Mouse (Mus musculus) ES-E14 (cell line): Measurements from ENCODE around the gene Actn1. TPM values are rescaled to one million over a fixed set of nuclear protein-coding genes. Genes with fewer than 3 reads are reported as not detected.

ENCODE experiments used
- DNase-seq: peaks from one replicate; pipeline ENCODE4 v3.0.0-alpha.2; 2013; ENCODE audit warnings: low read depth, low spot score
- H3K27ac ChIP-seq: 2 replicates; pipeline ENCODE4 v1.5.1; 2012; ENCODE audit warnings: low read depth, mild to moderate bottlenecking, low read length, moderate library complexity, mixed read lengths; ENCODE audit not compliant: poor library complexity, insufficient read depth, severe bottlenecking
- H3K36me3 ChIP-seq: 2 replicates; pipeline ENCODE4 v1.6.1; 2012; ENCODE audit warnings: mild to moderate bottlenecking, low read length, moderate library complexity, mixed read lengths; ENCODE audit not compliant: control insufficient read depth, poor library complexity, insufficient read depth, severe bottlenecking
- H3K4me1 ChIP-seq, 2 experiments: fragments of 150-350 bp in 1 of 2; sonication (generic) in 1 of 2; 2 replicates each; pipeline ENCODE4 v1.6.1; 2012; ENCODE audit warnings: low read length in 2 of 2, mild to moderate bottlenecking in 1 of 2, mixed read lengths in 1 of 2; ENCODE audit not compliant: control insufficient read depth in 2 of 2, insufficient read depth in 2 of 2, poor library complexity in 1 of 2
- H3K4me3 ChIP-seq, 2 experiments: fragments of 150-350 bp in 1 of 2; sonication (generic) in 1 of 2; 2 replicates each; pipeline ENCODE4 v1.5.1; 2012; ENCODE audit warnings: low read length in 2 of 2, low read depth in 1 of 2, mild to moderate bottlenecking in 1 of 2, mixed read lengths in 1 of 2; ENCODE audit not compliant: insufficient read depth in 1 of 2, poor library complexity in 1 of 2, severe bottlenecking in 1 of 2
- H3K9ac ChIP-seq: 2 replicates; pipeline ENCODE4 v1.6.1; 2012; ENCODE audit warnings: low read depth, mild to moderate bottlenecking, low read length, mixed read lengths; ENCODE audit not compliant: poor library complexity, insufficient read depth, severe bottlenecking
- H3K9me3 ChIP-seq: fragments of 150-350 bp; sonication (generic); 2 replicates; pipeline ENCODE4 v1.6.1; 2012; ENCODE audit warnings: low read depth, mild to moderate bottlenecking, low read length; ENCODE audit not compliant: control insufficient read depth, insufficient read depth
- CHD2 ChIP-seq: IDR thresholded peaks from 2 replicates; pipeline ENCODE4 v1.6.1; 2014; ENCODE audit warnings: mild to moderate bottlenecking, low read depth, low read length, inconsistent platforms
- HCFC1 ChIP-seq: IDR thresholded peaks from 2 replicates; pipeline ENCODE4 v1.6.1; 2012; ENCODE audit warnings: low read length, inconsistent platforms, borderline replicate concordance; ENCODE audit not compliant: insufficient read depth
- MAFK ChIP-seq: IDR thresholded peaks from 2 replicates; pipeline ENCODE4 v1.6.1; 2014; ENCODE audit warnings: mild to moderate bottlenecking, low read depth, low read length, inconsistent platforms; ENCODE audit not compliant: insufficient read depth
- ZC3H11A ChIP-seq: IDR thresholded peaks from 2 replicates; pipeline ENCODE4 v1.6.1; 2012; ENCODE audit warnings: low read depth, mild to moderate bottlenecking, inconsistent platforms, low read length, borderline replicate concordance
- ZNF384 ChIP-seq: IDR thresholded peaks from 2 replicates; pipeline ENCODE4 v1.6.1; 2012; ENCODE audit warnings: low read depth, low read length, inconsistent platforms
- in situ Hi-C, 2 experiments: fragments of 600-800 bp; cut with MboI; formaldehyde crosslinking; loops; one replicate each; pipeline ENCODE4 v1.15.1; 2025; ENCODE audit warnings: low sequenced_read_pairs in 2 of 2, inconsistent platforms in 1 of 2; ENCODE audit not compliant: unreplicated experiment in 2 of 2
- total RNA-seq: library from RNA; depleted of rRNA; stranded (reverse); fragments of 300-350 nt; gene quantifications from 2 replicates; pipeline ENCODE4 v1.2.3, GENCODE M21; 2012

Actn1 gene
- total RNA-seq, 1 experiment = 255 TPM

DNA sequence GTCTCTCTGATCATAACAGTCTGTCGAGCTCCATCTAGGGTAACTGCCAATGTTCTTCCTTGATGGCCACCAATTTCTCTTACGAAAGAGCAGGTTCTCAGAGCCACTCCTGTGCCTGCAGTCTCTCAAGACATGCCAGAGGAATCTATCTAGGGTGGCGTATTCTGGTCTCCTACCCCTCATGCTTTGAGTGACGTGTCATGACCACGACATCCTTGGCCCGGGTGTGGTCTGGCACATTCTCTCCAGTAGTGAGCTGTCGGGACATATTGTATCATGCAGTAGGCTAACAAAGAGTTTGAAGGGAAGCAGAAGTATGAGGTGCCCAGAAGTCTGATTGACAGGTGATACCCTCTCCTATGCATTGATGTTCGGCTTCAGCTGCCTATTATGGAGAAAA, 119.2 kb downstream of the Actn1 start:
- H3K27ac ChIP-seq = no peak overlapping the region
- no peak overlapping the region for H3K9ac ChIP-seq
- no peaks in the 10 kb centered on the region for H3K9me3 ChIP-seq
- in situ Hi-C loops = loop anchor here (5.0 to 25.0 kb wide), 3 partner anchors 529 to 784 kb away; no protein-coding TSS in a partner anchor
- H3K36me3 ChIP-seq = no peaks in the 10 kb centered on the region
- peaks cover 0 to 4% of the 10 kb centered on the region in 2 experiments; a peak in 1 of 4 replicates for H3K4me1 ChIP-seq
- no peak for DNase-seq
- no peak overlapping the region for H3K4me3 ChIP-seq
- TF ChIP-seq ZC3H11A (no peak), HCFC1 (no peak), MAFK (no peak), CHD2 (no peak), ZNF384 (no peak)

DNA sequence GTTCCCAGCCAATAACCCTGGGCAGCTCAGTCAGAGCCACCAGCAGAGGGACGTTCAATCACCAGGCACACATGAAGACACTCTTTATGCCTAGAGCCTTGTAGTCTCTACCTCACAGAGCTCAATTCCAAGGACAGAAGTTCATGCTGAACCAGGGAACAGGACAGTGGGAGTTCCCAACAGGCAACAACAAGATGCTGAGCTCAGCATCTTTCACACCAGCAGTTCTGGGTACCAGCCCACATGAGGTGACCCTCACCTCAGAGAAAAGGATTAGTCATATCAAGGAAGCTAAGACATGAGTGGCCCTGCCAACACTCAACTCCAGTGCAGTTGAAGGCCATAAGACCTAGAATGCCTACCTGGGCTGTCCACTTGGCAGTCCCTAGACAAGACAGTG, 122.4 kb downstream of the Actn1 start:
- H3K36me3 ChIP-seq = no peaks in the 10 kb centered on the region
- H3K4me3 ChIP-seq = no peak overlapping the region
- H3K9me3 ChIP-seq = no peaks in the 10 kb centered on the region
- DNase-seq = no peak
- in situ Hi-C loops = loop anchor here (10.0 to 25.0 kb wide), 3 partner anchors 525 to 775 kb away; no protein-coding TSS in a partner anchor
- TF ChIP-seq HCFC1 (no peak), ZNF384 (no peak), MAFK (peak; percentile 64), ZC3H11A (no peak)
- no peak overlapping the region for H3K9ac ChIP-seq
- H3K4me1 ChIP-seq = peaks cover 0 to 2% of the 10 kb centered on the region in 2 experiments; a peak in 1 of 4 replicates
- H3K27ac ChIP-seq = no peak overlapping the region

DNA sequence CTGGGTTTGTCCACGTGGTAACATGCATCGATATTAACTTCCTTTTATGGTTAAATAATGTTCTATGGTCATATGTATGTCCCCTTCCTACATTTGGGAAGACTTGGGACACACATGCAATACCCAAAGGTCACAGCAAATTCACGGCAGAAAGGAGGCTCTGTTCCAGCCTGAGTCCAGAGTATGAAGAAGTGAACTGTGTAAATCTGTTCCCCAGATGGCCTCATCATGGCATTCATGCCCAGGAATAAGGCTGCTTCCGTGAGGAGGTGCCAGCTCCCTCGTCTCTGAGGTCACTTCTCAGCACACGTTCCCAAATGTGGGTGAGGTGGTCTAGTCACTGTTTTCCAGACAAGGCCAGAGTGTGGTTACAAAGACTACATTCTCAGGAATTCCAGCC, 122.9 kb downstream of the Actn1 start:
- no peak for TF ChIP-seq CHD2
- TF ChIP-seq MAFK = no peak
- no peak for TF ChIP-seq ZNF384
- TF ChIP-seq ZC3H11A = no peak
- no peak for TF ChIP-seq HCFC1
- Histone ChIP-seq H3K27ac (no peak overlapping the region), H3K36me3 (no peaks in the 10 kb centered on the region), H3K4me1 (peaks cover 0 to 2% of the 10 kb centered on the region in 2 experiments; a peak in 1 of 4 replicates), H3K9me3 (no peaks in the 10 kb centered on the region), H3K9ac (no peak overlapping the region), H3K4me3 (no peak overlapping the region)
- in situ Hi-C loops = loop anchor here (10.0 to 25.0 kb wide), 3 partner anchors 525 to 775 kb away; no protein-coding TSS in a partner anchor
- DNase-seq = no peak

DNA sequence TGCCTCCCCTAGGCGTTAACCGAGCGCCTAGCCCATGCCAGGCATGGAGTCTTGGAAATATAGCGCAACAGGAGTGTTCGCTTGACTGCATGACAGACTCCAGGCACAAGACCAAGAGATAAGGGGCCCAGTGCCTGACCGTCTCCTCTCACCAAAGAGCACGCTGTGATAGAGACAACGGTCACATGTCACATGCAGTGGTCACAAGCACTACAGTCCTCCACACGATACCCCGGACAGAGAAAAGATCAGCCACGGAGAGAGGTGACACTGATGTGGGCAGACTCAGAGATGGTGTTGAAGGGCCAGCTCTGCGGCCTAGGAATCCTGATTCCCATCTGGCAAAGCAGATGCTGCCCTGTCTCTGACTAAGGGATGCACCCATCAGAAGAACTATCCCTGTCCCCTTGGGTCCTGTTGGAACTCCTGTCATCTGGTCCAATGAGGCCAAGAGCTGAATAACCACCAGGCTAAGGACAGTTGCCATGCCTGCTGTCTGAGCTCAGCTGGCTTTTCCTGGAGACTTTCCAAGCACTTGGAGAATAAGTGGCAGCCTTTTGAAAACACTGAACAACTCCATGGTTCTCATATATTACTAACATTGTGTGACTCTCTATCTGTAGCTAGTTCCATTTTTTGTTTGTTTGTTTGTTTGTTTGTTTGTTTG, 123.8 kb downstream of the Actn1 start:
- H3K9me3 ChIP-seq = no peaks in the 10 kb centered on the region
- H3K36me3 ChIP-seq = no peaks in the 10 kb centered on the region
- H3K9ac ChIP-seq = no peak overlapping the region
- TF ChIP-seq ZNF384 = no peak
- TF ChIP-seq HCFC1 = no peak
- no peak for TF ChIP-seq MAFK
- no peak for TF ChIP-seq ZC3H11A
- TF ChIP-seq CHD2 = no peak
- H3K4me1 ChIP-seq = peaks cover 0 to 8% of the 10 kb centered on the region in 2 experiments; a peak in 1 of 4 replicates
- no peak overlapping the region for H3K4me3 ChIP-seq
- no peak overlapping the region for H3K27ac ChIP-seq
- in situ Hi-C loops = loop anchor here (10.0 to 25.0 kb wide), 3 partner anchors 524 to 774 kb away; no protein-coding TSS in a partner anchor
- DNase-seq = no peak

DNA sequence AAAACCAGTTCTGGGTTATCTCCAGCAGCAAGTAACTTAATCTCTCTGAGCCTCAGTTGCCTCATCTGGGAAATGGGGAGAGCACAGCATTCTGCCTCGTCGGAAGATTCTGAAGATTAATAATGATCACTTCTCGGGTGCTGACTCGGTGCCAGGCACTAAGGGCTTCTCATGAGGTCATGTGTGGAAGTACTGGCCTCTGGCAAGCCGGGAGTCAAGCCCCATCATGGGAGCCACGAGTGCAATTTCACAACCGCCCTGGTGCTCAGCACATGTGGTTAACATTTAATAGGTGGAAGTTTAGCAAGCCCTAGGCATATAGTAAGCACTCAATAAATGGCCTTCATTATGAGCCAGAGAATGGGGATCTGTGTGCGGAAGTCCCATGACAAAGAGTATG, 125.0 kb downstream of the Actn1 start:
- peaks cover 3 to 17% of the 10 kb centered on the region in 2 experiments; a peak in 3 of 4 replicates for H3K4me1 ChIP-seq
- in situ Hi-C loops = loop anchor here (10.0 to 25.0 kb wide), 3 partner anchors 523 to 773 kb away; no protein-coding TSS in a partner anchor
- no peak overlapping the region for H3K9ac ChIP-seq
- no peak for DNase-seq
- no peak for TF ChIP-seq ZC3H11A
- no peak for TF ChIP-seq MAFK
- TF ChIP-seq HCFC1 = no peak
- no peak for TF ChIP-seq CHD2
- no peak for TF ChIP-seq ZNF384
- no peak overlapping the region for H3K4me3 ChIP-seq
- H3K27ac ChIP-seq = no peak overlapping the region
- H3K36me3 ChIP-seq = no peaks in the 10 kb centered on the region
- H3K9me3 ChIP-seq = no peaks in the 10 kb centered on the region
